Mouse (Mus musculus): ENCODE data around the gene D630045J12Rik.

D630045J12Rik gene

DNA sequence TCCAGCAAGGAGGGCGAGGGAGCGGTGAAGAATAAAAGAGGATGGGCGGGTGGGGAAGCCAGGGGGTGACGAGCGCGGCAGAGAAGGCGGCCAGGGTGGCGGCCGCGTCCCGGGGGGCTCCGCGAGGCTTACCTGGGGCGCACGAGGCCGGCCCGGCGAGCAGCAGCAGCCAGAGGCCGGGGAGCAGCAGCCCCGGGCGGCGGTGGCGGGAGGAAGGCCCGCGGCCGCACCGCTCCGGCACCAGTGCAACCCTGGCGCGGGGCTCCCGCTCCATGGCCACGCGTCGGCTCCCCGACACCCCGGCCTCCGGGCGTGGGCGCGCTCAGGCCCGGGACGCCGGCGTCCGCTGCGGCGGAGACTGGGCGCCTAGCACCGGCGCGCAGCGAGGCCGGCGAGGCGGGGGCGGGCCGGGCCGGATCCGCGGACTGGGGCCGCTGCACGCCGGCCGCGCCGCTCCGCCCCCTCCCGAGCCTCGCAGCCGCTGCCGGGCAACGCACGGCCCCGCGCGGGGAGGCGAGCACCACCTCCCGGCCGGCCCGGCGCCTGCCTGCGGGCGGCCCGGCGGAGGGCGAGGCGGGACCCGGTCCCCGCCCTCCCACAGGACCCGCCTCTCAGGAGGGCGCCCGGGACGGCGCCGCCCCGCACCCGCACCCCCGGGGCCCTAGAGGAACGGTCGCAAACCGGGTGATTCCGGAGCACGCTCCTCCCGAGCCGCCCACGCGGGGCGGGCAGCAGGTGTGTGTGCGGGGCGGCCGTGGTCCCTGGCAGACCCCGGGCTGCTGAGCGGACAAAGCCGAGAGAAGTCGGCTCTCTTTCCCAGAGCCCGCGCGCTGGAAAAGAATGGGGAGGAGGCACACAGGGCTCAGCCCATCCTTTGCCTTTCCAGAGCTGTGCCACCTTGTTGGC lies at the start of gene D630045J12Rik:
Gene D630045J12Rik (minus strand): TSS at position 274 of the 906 bp plus-strand sequence.
- peak; percentile 79 for DNase-seq (ENCODE audit: low spot score)

GRCm38 (mm10) chr6:38298761-38299401 lies 45.1 kb upstream of the D630045J12Rik start, which contains the start of gene Zc3hav1l:
Zc3hav1l (minus strand) TSS chr6:38299259.
- peak; percentile 87 for DNase-seq (ENCODE audit: low spot score)

GRCm38 (mm10) chr6:38298246-38298635 lies 44.4 kb upstream of the D630045J12Rik start:
- DNase-seq (ENCODE audit: low spot score): peak; percentile 71

- peak; percentile 8 for DNase-seq (ENCODE audit: low spot score)
These were observed 43.9 kb upstream of the D630045J12Rik start for GRCm38 (mm10) chr6:38297580-38298245.

DNA sequence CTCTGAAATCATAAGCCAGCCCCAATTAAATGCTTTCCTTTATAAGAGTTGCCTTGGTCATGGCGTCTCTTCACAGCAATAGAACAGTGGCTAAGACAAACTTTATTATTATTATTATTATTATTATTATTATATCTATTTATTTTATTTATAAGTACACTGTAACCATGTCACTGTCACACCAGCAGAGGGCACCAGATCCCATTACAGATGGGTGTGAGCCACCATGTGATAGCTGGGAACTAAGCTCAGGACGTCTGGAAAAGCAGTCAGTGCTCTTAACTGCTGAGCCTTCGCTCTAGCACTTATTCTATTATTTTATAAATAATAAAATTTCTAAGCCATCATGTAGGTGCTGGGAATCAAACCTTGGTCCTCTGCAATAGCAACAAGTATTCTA lies 39.9 kb upstream of the D630045J12Rik start:
- no peak for DNase-seq (ENCODE audit: low spot score)

- DNase-seq (ENCODE audit: low spot score): no peak
These were observed 39.2 kb upstream of the D630045J12Rik start for GRCm38 (mm10) chr6:38292871-38293646.

DNA sequence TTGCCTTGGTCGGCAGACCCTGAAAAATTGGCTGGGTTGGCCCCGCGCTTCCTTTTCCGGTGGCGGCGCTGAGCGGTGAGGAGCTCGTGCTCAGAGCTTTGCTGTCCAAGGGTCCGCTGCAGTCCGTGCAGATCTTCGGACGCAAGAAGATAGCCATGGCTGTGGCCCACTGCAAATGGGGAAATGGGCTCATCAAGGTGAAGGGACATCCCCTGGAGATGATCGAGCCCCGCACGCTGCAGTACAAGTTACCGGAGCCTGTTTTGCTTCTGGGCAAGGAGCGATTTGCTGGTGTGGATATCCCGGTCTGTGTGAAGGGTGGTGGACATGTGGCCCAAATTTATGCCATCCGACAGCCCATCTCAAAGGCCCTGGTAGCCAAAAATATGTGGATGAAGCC lies 30.6 kb upstream of the D630045J12Rik start:
- DNase-seq (ENCODE audit: low spot score): no peak

GRCm38 (mm10) chr6:38264466-38264865 lies 10.7 kb upstream of the D630045J12Rik start:
- DNase-seq (ENCODE audit: low spot score): no peak

GRCm38 (mm10) chr6:38263393-38264159 lies 9.8 kb upstream of the D630045J12Rik start:
- no peak for DNase-seq (ENCODE audit: low spot score)

- DNase-seq (ENCODE audit: low spot score): no peak
These were observed 8.1 kb upstream of the D630045J12Rik start for GRCm38 (mm10) chr6:38261877-38262276.

- DNase-seq (ENCODE audit: low spot score): no peak
These were observed 3.7 kb upstream of the D630045J12Rik start for GRCm38 (mm10) chr6:38257506-38257905.

DNA sequence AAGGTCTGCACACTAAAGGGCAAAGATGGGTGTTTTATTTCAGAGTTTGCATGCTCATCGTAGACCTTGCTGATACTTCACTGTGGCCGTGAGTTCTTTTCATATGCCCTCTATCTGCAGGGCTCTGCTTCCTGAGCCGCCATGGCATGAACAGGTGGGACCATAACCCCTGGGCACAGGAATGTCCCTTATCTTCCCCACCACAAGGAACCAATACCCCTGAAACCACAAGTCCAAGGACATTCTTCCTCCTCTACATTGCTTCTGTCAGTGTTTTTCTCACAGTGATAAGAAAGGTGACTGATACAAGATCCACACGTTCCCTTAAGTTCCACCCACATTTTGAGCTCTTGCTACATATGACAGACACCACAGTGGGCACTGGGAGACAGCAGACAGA lies 3.0 kb upstream of the D630045J12Rik start:
- DNase-seq (ENCODE audit: low spot score): no peak

DNA sequence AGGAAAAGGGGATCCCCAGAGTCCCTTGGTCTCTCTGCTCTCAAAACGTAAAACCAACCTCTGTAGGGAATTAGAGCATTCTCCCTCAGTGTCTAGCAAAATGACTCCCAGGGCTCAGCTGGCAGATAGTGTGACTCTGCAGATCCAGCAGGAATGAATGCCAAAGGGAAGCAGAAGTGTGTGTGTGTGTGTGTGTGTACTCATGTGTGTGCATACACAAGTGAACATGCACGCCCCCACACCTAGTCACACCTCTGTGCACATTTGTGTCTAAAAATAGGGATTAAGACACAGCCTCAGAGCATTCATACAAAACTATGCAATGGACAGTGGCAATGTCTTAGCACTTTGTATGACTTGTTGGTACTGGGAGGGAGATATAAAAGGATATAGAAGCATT lies 2.0 kb upstream of the D630045J12Rik start:
- DNase-seq (ENCODE audit: low spot score): no peak

DNA sequence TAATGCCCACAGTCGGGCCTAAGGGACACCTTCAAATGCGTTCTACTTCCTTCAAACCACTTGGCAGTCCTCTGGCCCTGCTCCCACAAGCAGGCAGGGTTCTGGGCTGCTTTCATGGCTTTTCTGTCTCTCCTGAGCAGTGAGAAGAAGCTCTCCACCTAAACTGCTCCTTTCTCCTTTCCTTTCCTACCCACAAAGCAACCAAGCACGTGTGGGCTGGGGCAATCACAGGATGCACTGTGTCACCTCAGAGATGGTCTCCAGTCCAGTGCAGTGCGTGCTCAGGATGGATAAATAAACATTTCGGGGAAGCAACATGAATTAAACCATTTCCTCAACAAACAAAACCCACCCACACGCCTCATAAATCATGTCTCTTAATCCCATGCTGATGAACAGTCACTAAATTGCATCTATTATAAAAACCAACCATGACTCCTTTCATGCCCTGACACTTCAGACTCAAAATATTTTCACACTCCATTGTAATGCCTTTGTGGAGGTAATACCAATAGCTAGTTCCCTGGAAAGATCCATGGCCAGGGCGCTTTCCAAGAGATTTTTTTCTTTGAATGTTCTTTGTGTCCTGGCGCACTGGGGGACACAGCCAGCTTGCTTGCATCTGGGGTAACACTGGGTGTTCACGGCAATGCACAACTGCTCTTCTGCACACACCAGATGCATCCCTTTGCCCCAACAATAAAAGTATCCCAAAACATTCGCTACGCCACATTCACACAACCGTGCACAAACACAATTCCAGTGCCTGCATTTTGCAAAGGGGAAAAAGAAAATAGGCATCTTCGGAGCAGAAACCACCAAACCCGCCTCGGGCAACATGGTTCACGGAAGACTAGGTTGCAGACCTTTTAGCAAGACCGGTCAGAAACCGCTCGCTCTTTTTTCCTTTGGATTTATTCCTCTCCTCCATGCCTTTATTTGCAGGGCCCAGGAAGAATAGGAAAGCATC lies 758 bp downstream of the D630045J12Rik start:
- DNase-seq (ENCODE audit: low spot score): peak; percentile 48

GRCm38 (mm10) chr6:38252139-38252538 lies 1.7 kb downstream of the D630045J12Rik start:
- no peak for DNase-seq (ENCODE audit: low spot score)

- DNase-seq (ENCODE audit: low spot score): no peak
These were observed 2.3 kb downstream of the D630045J12Rik start for GRCm38 (mm10) chr6:38251464-38251863.

DNA sequence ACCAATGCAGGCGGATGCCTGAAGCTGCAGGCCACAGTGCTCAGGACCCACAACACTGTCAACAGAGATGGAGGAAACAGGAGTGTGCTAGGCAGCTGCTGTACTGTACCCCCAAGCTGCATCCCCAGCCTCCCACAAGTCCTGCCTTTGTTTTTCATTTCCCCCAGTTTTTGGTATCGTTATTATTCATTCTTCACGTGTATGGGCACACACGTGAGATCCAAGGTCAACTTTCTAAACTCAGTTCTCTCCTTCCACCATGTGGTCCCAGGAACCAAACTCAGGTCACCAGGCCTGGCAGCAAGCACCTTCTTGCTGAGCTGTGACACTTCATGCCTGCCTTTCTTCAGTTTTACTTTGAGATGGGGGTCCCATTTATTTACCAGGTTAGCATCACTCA lies 6.4 kb downstream of the D630045J12Rik start:
- no peak for DNase-seq (ENCODE audit: low spot score)

DNA sequence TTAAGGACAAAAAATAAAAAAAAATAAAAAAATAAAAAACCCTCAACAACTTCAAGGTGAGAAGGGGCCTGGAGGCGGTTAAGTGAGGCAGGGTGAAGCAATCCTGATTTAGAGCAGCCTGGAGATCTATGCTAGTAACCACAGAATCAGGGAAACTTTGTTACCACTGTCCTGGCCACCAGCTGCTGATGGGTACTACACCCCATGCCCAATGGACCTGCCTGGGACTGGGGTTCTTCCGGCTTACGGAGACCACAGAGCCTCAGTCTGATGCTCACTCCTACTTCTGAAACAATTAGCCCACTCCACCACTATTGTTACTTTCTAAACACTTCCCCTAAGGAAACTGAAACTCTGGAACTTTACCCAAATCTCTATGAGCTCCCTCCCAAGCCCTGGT lies 9.0 kb downstream of the D630045J12Rik start:
- no peak for DNase-seq (ENCODE audit: low spot score)

- DNase-seq (ENCODE audit: low spot score): no peak
These were observed 9.6 kb downstream of the D630045J12Rik start for GRCm38 (mm10) chr6:38244167-38244566.

- no peak for DNase-seq (ENCODE audit: low spot score)
These were observed 11.0 kb downstream of the D630045J12Rik start for GRCm38 (mm10) chr6:38242833-38243232.
